Mouse (Mus musculus) adrenal gland, adult (tissue): ENCODE measurements at regions not wholly inside any gene's neighbourhood (a gene's known extent, or its start where the extent isn't known, plus 50 kb on each side); places are given as distances from the start of the nearest gene placed in this dataset.
A peak's percentile ranks its signal among the peaks of the same experiment; 100 is the strongest.

ENCODE experiments used
- DNase-seq, 2 experiments: peaks; one replicate each; pipeline ENCODE4 v3.0.0; 2022 to 2023; ENCODE audit warnings: low spot score in 1 of 2; ENCODE audit not compliant: inconsistent age in 2 of 2

DNA sequence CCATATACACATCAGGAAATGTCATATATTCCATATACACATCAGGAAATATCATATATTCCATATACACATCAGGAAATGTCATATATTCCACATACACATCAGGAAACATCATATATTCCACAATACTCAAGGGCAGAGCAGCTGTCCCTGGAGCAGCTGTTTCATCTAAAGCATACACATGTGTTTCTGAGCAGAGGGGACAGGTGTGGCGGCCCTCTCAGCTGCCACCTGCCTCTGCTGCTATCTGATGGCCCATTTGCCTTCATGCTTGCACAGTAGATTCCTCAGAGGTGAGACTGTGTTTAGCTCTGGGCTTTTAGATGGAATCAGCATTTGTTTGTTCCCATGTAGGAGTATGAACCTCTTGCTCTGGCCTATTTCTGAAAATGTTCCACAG, 158.1 kb upstream of the Igfbp3 start:
- no peak for DNase-seq

- DNase-seq, result no peak
Measured at GRCm38 (mm10) chr11:7361388-7361787, 147.7 kb upstream of the Igfbp3 start.

DNA sequence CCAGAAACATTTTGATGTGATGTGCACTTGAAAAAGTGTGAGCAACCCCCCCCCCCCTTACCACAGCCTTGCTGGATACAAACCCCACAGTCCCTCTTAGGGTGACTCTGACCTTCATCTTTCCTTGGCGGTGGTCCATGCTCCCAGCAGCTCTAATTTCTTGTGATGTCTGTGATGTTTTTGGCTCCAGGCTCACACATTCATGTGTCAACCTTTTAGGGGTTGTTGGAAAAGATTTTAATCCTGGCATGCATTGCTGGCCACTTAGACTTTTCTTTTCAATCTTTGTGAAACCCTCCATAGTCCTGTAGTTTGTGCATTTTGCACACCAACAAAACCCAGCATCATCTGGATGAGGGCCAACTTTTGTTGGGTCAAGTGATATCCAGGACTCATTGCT, 134.9 kb upstream of the Igfbp3 start:
- no peak for DNase-seq

DNA sequence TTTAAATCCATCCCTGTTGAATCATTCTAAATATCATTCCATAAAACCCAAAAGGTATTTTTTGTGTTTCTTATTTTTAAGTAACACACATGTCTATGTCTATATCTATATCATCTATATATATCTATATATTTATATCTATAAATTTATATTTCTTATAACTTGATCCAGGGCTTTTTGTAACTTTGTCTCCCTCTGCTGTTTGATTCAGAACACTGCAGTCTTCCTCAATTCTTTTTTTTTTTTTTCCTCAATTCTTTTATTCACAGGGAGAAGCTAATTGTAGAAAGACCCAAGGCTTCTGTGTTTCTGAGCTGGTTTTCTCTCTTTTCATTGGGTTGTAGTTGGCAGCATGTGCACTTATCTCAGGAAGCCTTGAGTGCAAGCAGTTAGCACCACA, 124.1 kb upstream of the Igfbp3 start:
- DNase-seq, result no peak

DNA sequence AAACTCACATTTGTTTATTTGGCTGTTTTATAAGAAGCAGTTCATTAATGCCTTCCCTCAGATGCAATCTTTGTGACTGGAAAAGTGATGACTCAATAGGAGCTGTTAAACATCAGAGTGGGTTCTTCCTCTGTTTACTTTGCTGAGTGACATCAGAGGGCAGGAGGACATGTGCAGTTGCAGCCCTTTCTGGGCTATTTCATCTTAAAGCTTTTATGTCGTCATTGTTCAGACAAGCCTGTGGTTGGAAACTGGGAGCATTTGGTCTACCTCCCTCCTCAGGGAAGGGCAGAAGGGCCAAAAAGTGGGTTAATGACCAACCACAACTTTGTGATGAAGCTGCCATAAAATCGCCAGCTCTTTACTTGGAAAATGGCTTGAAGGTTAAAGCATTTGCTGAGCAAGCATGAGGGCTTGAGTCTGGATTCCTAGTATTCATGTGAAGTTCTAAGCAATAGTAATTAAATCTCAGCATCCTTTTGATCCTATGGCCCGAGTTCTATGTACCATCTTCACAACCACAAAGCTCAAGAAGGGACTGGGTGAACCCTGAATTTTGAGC, 103.8 kb upstream of the Igfbp3 start:
- DNase-seq, result no peak

- DNase-seq, result no peak
Measured at GRCm38 (mm10) chr11:7296252-7296651, 82.5 kb upstream of the Igfbp3 start.

DNA sequence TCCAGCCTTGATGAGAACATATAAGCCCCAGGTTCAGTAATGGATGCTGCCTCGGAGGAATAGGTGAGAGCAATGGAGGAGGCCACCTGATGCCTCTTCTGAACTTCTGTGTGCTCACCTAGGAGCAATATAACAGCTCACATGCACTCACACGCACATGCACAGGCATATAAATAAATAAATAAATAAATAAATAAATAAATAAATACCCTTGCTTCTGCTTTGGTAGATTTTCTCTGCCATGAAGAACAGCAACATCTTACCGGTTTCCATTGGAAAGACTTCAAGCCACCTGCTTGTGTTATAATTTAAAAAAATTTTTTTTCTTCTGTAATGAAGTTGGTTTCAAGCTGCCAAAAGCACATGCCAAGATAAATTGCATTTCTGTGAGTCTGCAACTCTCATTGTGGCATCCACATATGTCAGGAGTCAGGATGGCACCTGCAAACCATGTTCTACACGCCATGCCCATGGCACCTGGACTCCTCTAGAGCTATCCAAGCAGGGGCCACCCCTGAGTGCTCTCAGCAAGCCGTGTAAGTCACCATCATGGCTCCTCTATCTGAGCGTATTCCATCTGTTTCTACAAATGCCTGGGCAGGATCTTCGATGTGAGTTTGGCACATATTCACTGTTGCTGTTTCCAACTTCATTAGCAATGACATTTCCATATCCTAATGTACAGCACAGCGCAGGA, 75.7 kb upstream of the Igfbp3 start:
- DNase-seq, result no peak

- DNase-seq, result no peak
Measured at GRCm38 (mm10) chr11:7284836-7285490, 71.2 kb upstream of the Igfbp3 start.

DNA sequence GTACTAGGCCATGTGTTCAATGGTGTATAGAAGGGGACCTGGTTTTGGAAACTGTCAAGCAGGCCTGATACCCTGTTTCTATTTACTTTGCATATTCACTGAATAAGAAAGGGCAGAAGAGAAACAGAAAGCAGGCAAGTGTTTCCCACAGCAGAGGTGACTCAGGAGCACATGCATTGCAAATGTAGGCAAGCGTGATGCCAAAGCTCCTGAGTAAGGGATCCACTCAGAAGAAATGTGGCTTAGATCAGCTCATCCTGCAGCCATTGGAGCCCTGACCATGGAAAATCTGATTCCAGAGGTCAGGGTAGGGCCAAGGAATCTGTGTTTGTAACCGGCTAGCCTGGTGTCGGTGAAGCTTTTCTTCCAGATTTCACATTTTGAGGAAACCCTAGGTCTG, 69.3 kb upstream of the Igfbp3 start:
- no peak for DNase-seq

GRCm38 (mm10) chr11:7282188-7282587, 68.5 kb upstream of the Igfbp3 start:
- DNase-seq, result no peak

- no peak for DNase-seq
Measured at GRCm38 (mm10) chr11:7281656-7282055, 67.9 kb upstream of the Igfbp3 start.

DNA sequence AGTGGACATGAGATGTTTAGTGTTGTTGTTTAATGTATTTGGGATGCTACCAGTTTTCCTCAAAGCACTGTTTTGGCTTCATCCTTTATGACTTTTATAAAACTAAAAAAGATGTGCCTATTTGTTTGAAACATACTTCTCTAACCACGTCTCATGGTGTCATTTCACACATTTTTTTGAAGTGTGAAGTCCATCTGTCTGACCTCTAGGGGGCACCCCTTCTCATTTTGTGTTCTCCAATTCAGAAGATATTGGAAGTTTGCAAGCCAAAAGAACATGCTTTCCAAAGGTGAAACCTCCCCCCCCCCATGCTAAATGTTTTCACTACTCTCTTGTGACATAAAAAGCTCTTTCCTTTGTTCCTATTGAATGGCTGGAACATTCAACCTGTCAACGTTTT, 66.2 kb upstream of the Igfbp3 start:
- DNase-seq, result peak in 1 of 2 experiments; percentile 44

- DNase-seq, result no peak
Measured at GRCm38 (mm10) chr11:7272543-7272942, 58.8 kb upstream of the Igfbp3 start.

- no peak for DNase-seq
Measured at GRCm38 (mm10) chr11:7270916-7271315, 57.2 kb upstream of the Igfbp3 start.

- no peak for DNase-seq
Measured at GRCm38 (mm10) chr11:7263971-7264370, 50.2 kb upstream of the Igfbp3 start.
